Mouse (Mus musculus) stomach, postnatal 0 days (tissue): Measurements from ENCODE around the gene Atcay. TPM values are rescaled to one million over a fixed set of nuclear protein-coding genes. Genes with fewer than 3 reads are reported as not detected.
A peak's percentile ranks its signal among the peaks of the same experiment; 100 is the strongest.
"Not testable (repeated sequence)": the region's sequence is repeated elsewhere in the genome, so short reads cannot be mapped to it uniquely, and the experiment has no call there.

ENCODE experiments used
- ATAC-seq: fragments of 200-750 bp; cut with Nextera tagmentation; 2 replicates; pipeline ENCODE4 v1.8.0; 2017; ENCODE audit not compliant: low FRiP score, low TSS enrichment
- DNase-seq: peaks from one replicate; pipeline ENCODE4 v3.0.0-alpha.2; 2016; ENCODE audit warnings: low spot score
- H3K27ac ChIP-seq: fragments of 300-500 bp; sonication (generic); replicated peaks from 2 replicates; pipeline ENCODE4 v1.5.1; 2014; ENCODE audit warnings: mild to moderate bottlenecking, control low read depth
- H3K27me3 ChIP-seq: fragments of 300-500 bp; sonication (generic); 2 replicates; pipeline ENCODE4 v1.6.1; 2014; ENCODE audit warnings: low read length; ENCODE audit not compliant: control insufficient read depth, insufficient read depth
- H3K36me3 ChIP-seq: fragments of 300-500 bp; sonication (generic); 2 replicates; pipeline ENCODE4 v1.6.1; 2014; ENCODE audit warnings: low read length, mixed read lengths; ENCODE audit not compliant: control insufficient read depth, insufficient read depth
- H3K4me1 ChIP-seq: fragments of 300-500 bp; sonication (generic); replicated peaks from 2 replicates; pipeline ENCODE4 v1.6.1; 2014; ENCODE audit warnings: antibody characterized with exemption; ENCODE audit not compliant: control insufficient read depth, insufficient read depth
- H3K4me2 ChIP-seq: fragments of 300-500 bp; sonication (generic); replicated peaks from 2 replicates; pipeline ENCODE4 v1.6.1; 2014; ENCODE audit warnings: low read depth, mild to moderate bottlenecking, control low read depth, moderate library complexity
- H3K4me3 ChIP-seq: fragments of 300-500 bp; sonication (generic); 2 replicates; pipeline ENCODE4 v1.5.1; 2014; ENCODE audit warnings: low read depth, low read length, control low read depth
- H3K9ac ChIP-seq: fragments of 300-500 bp; sonication (generic); 2 replicates; pipeline ENCODE4 v1.6.1; 2014; ENCODE audit warnings: mild to moderate bottlenecking, low read length, control low read depth, mixed read lengths
- H3K9me3 ChIP-seq: fragments of 300-500 bp; sonication (generic); 2 replicates; pipeline ENCODE4 v1.6.1; 2016; ENCODE audit warnings: low read length; ENCODE audit not compliant: control insufficient read depth
- CTCF ChIP-seq: IDR thresholded peaks from 2 replicates; pipeline ENCODE4 v1.5.1; 2016; ENCODE audit warnings: antibody characterized with exemption, low read depth, mild to moderate bottlenecking, moderate library complexity
- EP300 ChIP-seq: optimal IDR thresholded peaks from 2 replicates; pipeline ENCODE3; 2016; ENCODE audit warnings: antibody characterized with exemption
- WGBS: fragments of 180-500 bp; shearing (Covaris S2); extraction: QIAGEN DNeasy Blood & Tissue Kit; methylation state at CpG from one replicate; pipeline ENCODE4 v1.1.7; 2014; 5-methylcytosine and 5-hydroxymethylcytosine counted together
- polyA plus RNA-seq: library from polyadenylated mRNA; unstranded; fragments of >200 nt; fragmentation: Nextera tagmentation; extraction: Ambion mirVana; gene quantifications from 2 replicates; pipeline ENCODE4 v1.2.1, GENCODE M21; 2015

Gene Atcay
- polyA plus RNA-seq, 1 experiment from 2014 or later = 0.91 TPM

- 7% methylated on average over 29 of the region's 29 CpGs for WGBS
- Histone ChIP-seq H3K36me3 (peaks cover 19% of the 10 kb centered on the region), H3K9me3 (no peaks in the 10 kb centered on the region), H3K4me1 (peaks cover 4% of the 10 kb centered on the region; the same call in 1 of the 2 replicates), H3K9ac (0 out of 2 replicates have a peak overlapping the region, but pooled peaks have one; percentile 23), H3K27ac (peak overlapping the region; percentile 69), H3K4me3 (peak overlapping the region; percentile 29), H3K27me3 (no peaks in the 10 kb centered on the region), H3K4me2 (peak overlapping the region; percentile 51)
- peak; percentile 50 for ATAC-seq
- TF ChIP-seq CTCF (peak; percentile 94), EP300 (no peak)
- DNase-seq = peak; percentile 91
Measured at GRCm38 (mm10) chr10:81174617-81175344, 55.9 kb downstream of the Atcay start.

DNA sequence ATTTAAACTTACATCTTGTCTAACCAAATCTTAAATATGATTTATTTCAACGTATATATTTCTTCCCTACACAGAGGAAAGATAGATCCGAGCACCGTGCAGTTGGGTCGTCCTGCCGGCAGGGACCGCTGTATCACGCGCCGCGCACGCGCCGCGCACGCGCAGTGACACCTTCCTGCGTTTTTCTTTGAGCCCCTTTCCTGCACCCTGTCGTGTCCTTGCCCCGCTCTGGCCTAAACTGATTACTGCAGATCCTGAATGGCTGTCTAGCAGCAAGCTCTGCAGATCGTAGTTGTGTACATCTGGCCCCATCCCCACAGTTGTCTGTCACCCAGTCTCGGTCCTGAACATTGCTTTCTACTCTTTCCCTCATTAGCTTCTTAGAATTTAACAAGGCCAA lies 57.5 kb downstream of the Atcay start:
- Histone ChIP-seq H3K4me3 (no peak overlapping the region), H3K36me3 (peaks cover 3% of the 10 kb centered on the region; the same call in 1 of the 2 replicates), H3K27ac (peak overlapping the region; percentile 88), H3K27me3 (no peaks in the 10 kb centered on the region), H3K9me3 (no peaks in the 10 kb centered on the region), H3K4me1 (peaks cover 4% of the 10 kb centered on the region; the same call in 1 of the 2 replicates), H3K4me2 (peak overlapping the region; percentile 32), H3K9ac (0 out of 2 replicates have a peak overlapping the region, but pooled peaks have one; percentile 27)
- ATAC-seq (peak; percentile 14; the same call in 1 of the 2 replicates), DNase-seq (peak; percentile 85)
- TF ChIP-seq EP300 (no peak), CTCF (peak; percentile 94)
- WGBS = 2% methylated on average over 21 of the region's 21 CpGs

DNA sequence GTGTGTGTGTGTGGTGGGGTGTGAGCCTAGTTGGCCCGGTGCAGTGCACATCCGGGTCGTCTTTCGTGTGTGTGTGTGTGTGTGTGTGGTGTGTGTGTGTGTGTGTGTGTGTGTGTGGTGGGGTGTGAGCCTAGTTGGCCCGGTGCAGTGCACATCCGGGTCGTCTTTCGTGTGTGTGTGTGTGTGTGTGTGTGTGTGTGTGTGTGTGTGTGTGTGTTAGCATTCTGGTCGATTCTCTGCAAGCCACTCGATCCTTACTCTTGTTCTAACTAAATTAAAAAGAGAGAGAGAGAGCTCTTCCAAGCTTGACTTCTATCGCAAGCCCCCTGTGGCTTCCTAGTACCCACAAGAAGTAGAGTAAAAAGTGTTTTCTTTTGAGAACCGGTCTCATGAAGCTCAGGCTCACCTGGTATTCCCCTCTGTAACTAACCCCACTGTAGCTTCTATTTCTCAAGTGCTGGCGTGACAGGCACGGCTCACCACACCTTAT lies 61.2 kb downstream of the Atcay start:
- WGBS = 21% methylated on average over 11 of the region's 14 CpGs
- H3K9ac ChIP-seq, H3K4me1 ChIP-seq, H3K27me3 ChIP-seq, H3K4me3 ChIP-seq, H3K36me3 ChIP-seq, H3K9me3 ChIP-seq: not testable (repeated sequence)
- ATAC-seq (peak; percentile 65), DNase-seq (peak; percentile 42)
- Histone ChIP-seq H3K4me2 (0 out of 2 replicates have a peak overlapping the region, but pooled peaks have one; percentile 20), H3K27ac (peak overlapping the region; percentile 81)

- H3K9ac ChIP-seq = peak overlapping the region; percentile 55
- H3K4me1 ChIP-seq = no peaks in the 10 kb centered on the region
- H3K27ac ChIP-seq = peak overlapping the region; percentile 87
- H3K36me3 ChIP-seq = peaks cover 1% of the 10 kb centered on the region; the same call in 1 of the 2 replicates
- H3K9me3 ChIP-seq = no peaks in the 10 kb centered on the region
- under 1% methylated on average over 29 of the region's 29 CpGs for WGBS
- no peak for TF ChIP-seq CTCF
- TF ChIP-seq EP300 = no peak
- H3K27me3 ChIP-seq = no peaks in the 10 kb centered on the region
- ATAC-seq (peak; percentile 55), DNase-seq (peak; percentile 90)
- H3K4me3 ChIP-seq = peak overlapping the region; percentile 42
- peak overlapping the region; percentile 75 for H3K4me2 ChIP-seq
Measured at GRCm38 (mm10) chr10:81168521-81169244, 62.0 kb downstream of the Atcay start.

- Histone ChIP-seq H3K9me3 (no peaks in the 10 kb centered on the region), H3K27me3 (no peaks in the 10 kb centered on the region), H3K9ac (0 out of 2 replicates have a peak overlapping the region, but pooled peaks have one; percentile 9), H3K36me3 (peaks cover 7% of the 10 kb centered on the region; the same call in 1 of the 2 replicates), H3K4me2 (peak overlapping the region; percentile 75), H3K27ac (peak overlapping the region; percentile 87), H3K4me3 (peak overlapping the region; percentile 42), H3K4me1 (no peaks in the 10 kb centered on the region)
- peak; percentile 48 for ATAC-seq
- no peak for TF ChIP-seq EP300
- no peak for TF ChIP-seq CTCF
- 8% methylated on average over 5 of the region's 5 CpGs for WGBS
- DNase-seq = no peak
Measured at GRCm38 (mm10) chr10:81168087-81168431, 62.6 kb downstream of the Atcay start.
